Mouse (Mus musculus) skeletal muscle tissue, adult 2 months (tissue): ENCODE data around the gene Ncdn.

Source experiments
- DNase-seq: peaks from one replicate; pipeline ENCODE4 v3.0.0-alpha.2; 2012; ENCODE audit warnings: low read depth, low spot score

The Ncdn gene

DNA sequence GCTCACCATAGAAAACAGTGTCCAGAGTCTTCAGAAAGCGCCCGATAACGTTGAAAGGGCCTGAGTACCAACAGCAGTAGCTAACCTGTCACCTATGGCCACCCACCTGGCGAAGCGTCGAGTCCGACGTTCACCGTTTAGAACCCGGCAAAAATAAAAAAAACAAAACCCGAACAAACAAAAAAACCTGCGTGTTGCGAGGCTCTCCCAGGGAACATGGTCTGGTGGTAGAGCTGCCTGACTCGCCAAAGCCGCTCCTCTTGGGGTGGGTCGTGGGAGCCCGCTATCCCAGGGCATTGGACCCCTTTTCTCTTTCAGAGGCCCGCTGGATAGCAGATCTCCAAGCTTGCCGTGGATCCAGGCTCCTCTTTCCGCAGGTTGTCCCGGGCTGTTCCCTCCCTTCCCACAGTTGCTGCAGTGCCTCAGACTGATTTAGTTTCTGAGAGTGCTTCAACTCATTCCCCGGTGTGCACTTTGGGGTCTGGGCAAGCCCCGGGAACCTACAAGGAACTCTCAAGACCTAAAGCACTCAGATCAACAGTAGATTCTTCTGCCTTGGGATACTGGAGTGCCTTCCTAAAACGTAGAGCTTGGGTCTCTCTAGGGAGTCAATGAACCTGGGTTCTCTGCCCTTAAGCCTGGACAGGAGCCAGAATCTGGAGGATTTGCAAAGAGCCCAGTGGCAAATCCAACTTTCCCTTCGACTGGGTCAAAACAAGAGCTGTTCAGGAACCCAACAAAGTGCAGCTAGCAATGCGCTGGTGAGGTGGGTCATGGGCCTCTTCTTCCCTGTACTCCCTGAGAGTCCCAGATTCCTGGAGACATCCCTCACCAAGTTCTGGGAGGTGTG lies 20.5 kb downstream of the Ncdn start:
- no peak for DNase-seq

DNA sequence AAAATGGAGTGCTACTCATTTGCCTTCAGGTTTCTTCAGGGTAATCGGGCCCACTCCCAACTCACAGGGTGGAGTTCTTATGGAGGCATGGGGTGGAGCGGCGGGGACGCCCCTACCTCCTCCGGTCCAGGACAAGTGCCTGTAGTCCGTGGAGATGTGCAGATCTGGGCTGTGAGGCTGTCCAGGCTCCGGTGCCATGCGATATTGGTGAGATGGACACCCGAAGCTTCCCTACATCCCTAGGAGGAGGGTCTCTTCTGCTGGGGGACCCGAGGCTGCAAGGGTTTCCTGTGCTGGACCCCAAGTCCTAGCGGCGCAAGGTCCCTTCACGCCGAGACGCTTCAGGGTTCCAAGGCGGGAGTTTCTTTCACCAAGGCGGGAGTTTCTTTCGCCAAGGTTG lies 21.1 kb downstream of the Ncdn start:
- DNase-seq: no peak

DNA sequence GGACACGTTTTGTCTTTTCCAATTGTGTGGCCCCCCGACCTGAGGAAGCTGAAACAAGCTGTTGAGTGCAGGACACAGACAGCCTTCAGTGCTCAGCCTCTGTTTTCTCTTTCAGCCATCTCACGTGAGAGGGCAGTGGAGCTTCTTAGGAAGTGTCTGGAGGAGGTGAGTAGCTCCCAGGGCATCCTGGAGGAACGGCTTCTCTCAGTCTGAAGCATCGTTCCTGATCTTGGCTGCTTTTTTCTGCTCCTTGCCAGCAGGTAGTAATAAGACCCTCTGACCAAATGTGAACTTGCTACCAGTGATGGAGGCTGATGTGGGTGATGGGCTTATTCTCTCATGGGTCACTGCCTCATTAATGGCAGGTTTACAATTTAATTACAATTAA lies 45.8 kb downstream of the Ncdn start:
- no peak for DNase-seq

DNA sequence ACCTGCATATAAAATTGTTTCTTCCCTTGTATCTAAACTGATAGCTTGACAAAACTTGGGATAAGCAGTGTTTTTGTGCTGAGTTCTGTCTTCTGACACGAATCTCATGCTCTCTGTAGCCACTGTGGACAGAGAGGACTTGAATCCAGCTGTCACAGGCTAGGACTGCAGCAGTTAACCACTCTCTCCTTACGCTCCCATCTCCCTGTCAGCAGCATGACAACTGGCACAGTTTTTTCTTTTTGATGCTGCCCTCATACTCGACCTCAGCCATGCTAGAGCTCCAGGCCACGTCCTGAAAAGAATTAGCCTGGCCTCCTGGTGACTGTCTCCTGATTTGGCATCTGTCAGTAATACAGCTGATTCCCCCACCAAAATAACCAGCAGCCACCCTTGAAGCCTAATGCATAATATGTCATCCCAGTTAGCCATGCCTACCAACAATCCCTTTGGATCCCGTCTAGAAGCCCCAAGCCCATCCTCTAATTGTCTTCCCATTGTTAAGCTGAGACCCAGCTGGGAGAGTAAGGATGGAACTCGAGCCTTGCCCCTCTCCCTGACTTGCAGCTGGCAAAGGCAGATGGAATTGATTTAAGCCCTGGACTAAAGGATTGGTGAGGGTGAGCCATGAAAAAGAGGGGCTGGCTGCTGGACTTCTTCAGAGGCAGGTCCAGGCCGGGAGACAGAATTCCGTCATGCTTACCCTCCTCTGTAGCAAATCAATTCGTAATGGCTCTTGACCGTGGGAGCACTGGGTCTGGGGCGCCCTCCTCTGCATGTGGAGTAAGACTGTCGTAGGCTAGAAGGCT lies 46.4 kb downstream of the Ncdn start:
- DNase-seq: no peak

DNA sequence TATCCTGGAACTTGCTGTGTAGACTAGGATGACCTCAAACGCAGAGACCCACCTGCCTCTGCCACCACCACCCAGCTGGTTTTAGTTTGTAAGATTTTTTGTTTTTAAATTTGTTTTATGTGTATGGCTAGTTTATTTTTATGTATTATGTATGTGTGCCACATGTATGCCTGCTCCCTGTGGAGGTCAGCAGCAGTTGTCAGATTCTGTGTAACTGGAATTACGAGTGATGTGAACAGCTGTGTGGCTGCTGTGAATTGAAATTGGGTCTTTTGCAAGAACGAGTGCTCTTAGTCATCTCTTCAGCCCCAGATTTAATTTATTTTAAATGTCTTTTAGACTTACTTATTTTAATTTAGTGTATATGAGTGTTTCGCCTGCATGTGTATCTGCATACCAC lies 56.3 kb downstream of the Ncdn start:
- DNase-seq: no peak
